Mouse (Mus musculus) small intestine, adult 2 months (tissue): ENCODE results near the gene Eral1.

Experiments used
- CTCF ChIP-seq: fragments of 200-500 bp; IDR thresholded peaks from 2 replicates; pipeline ENCODE4 v1.5.1; 2012; ENCODE audit warnings: low read depth, mild to moderate bottlenecking, control low read depth, inconsistent platforms, low read length, moderate library complexity, mixed read lengths; ENCODE audit not compliant: insufficient replicate concordance, insufficient read length; ENCODE audit errors: extremely low read depth
- POLR2A ChIP-seq: fragments of 200-500 bp; IDR thresholded peaks from 2 replicates; pipeline ENCODE4 v1.6.1; 2012; ENCODE audit warnings: low read depth, mild to moderate bottlenecking, control low read depth, inconsistent platforms, low read length, moderate library complexity

GRCm38 (mm10) chr11:78126739-78127138 lies 46.6 kb upstream of the Eral1 start:
- no peak for TF ChIP-seq CTCF
- no peak for TF ChIP-seq POLR2A
